Mouse (Mus musculus): Measurements from ENCODE around the gene Meaf6. TPM values are rescaled to one million over a fixed set of nuclear protein-coding genes. Genes with fewer than 3 reads are reported as not detected.

Gene Meaf6
- polyA plus RNA-seq, 1 experiment = 12.7 TPM

DNA sequence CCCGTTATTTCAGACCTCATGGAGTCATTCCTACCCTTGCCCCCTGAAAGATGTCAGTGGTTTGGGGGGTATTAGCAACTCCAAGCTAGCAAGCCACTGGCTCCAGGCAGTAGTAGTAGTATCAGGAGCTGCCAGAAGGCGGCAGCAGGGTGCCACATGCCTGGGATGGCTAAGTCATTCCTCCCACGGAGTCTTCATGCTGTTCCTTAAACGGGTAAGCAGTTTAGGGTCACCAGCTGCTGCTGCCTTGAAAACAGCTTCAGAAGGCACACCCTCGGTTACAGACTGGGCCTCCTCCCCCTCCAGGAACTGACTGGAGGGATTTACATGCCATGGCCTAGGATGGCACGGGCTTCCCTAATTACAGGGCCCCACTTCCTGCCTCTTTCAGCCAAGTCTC, 29.7 kb downstream of the Meaf6 start:
- Histone ChIP-seq H3K4me1 (ENCODE audit: control insufficient read depth, insufficient read depth, insufficient read length) (peaks cover 35% of the 10 kb centered on the region; the same call in 1 of the 2 replicates), H3K4me3 (ENCODE audit: extremely low read depth, insufficient read depth, insufficient read length) (no peak overlapping the region), H3K27ac (ENCODE audit: insufficient read depth, low read length) (peak overlapping the region; percentile 70), H3K27me3 (ENCODE audit: control insufficient read depth, insufficient read depth, low read length) (no peaks in the 10 kb centered on the region), H3K36me3 (ENCODE audit: control insufficient read depth, insufficient read depth, low read length) (peaks cover 11% of the 10 kb centered on the region)
- WGBS = 9% methylated on average over 6 of the region's 6 CpGs
- DNase-seq (ENCODE audit: low read depth in 1 of 2, low spot score in 2 of 2) = peak in 1 of 2 experiments; percentile 84
- TF ChIP-seq CTCF (IDR thresholded peaks at IDR 0.05; ENCODE audit: extremely low read depth, insufficient read depth, insufficient read length, insufficient replicate concordance) (peak; percentile 75; the same call in 1 of the 2 replicates), POLR2A (IDR thresholded peaks at IDR 0.05; ENCODE audit: low read depth, low read length) (no peak)

DNA sequence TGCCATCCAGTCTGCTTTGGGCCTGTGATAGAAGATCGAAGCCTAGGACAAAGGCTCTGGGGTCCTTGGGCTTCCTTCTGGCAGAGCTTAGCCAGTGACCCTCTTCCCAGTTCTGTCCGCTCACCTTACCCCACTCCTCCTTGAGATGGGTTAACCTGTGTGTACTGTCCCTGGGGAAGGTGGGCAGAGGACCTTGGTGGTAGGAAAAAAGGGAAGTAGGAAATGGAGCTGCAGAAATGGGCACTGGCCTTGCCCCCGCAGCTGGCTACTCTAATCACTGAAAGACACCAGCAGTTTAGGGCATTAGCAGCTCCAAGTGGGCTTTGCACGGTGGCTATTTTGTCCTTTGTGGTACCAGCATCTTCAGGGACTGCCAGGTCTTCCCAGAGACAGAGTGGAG, 30.1 kb downstream of the Meaf6 start:
- H3K36me3 ChIP-seq (ENCODE audit: control insufficient read depth, insufficient read depth, low read length) = peaks cover 16% of the 10 kb centered on the region
- peaks cover 36% of the 10 kb centered on the region for H3K4me1 ChIP-seq (ENCODE audit: control insufficient read depth, insufficient read depth, insufficient read length)
- H3K4me3 ChIP-seq (ENCODE audit: extremely low read depth, insufficient read depth, insufficient read length) = no peak overlapping the region
- TF ChIP-seq CTCF (IDR thresholded peaks at IDR 0.05; ENCODE audit: extremely low read depth, insufficient read depth, insufficient read length, insufficient replicate concordance) (no peak), POLR2A (IDR thresholded peaks at IDR 0.05; ENCODE audit: low read depth, low read length) (no peak)
- 36% methylated on average over 4 of the region's 4 CpGs for WGBS
- H3K27me3 ChIP-seq (ENCODE audit: control insufficient read depth, insufficient read depth, low read length) = no peaks in the 10 kb centered on the region
- DNase-seq (ENCODE audit: low read depth in 1 of 2, low spot score in 2 of 2) = no peak
- peak overlapping the region; percentile 70 for H3K27ac ChIP-seq (ENCODE audit: insufficient read depth, low read length)

DNA sequence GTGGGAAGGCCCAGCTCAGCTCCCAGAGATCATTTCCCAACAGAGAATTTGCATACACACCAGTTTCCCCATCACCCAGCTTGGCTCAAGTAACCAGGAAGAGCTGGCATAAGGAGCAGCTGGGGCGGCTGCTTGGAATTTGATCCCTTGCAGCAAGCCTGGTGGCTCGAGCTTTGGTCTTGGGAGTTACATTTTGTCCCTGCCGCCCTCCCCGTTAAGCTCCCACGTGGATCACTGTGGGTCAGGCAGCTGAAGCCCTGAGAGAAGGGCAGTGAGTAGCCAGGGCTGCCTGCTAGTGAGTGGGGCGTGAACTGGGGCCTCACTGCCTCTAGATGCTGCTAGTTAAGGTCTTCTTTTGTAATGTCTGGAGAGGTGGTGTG, 30.8 kb downstream of the Meaf6 start:
- H3K4me3 ChIP-seq (ENCODE audit: extremely low read depth, insufficient read depth, insufficient read length) = no peak overlapping the region
- no peak for TF ChIP-seq POLR2A (IDR thresholded peaks at IDR 0.05; ENCODE audit: low read depth, low read length)
- TF ChIP-seq CTCF (IDR thresholded peaks at IDR 0.05; ENCODE audit: extremely low read depth, insufficient read depth, insufficient read length, insufficient replicate concordance) = no peak
- 68% methylated on average over 6 of the region's 6 CpGs for WGBS
- H3K36me3 ChIP-seq (ENCODE audit: control insufficient read depth, insufficient read depth, low read length) = peaks cover 22% of the 10 kb centered on the region
- H3K27ac ChIP-seq (ENCODE audit: insufficient read depth, low read length) = peak overlapping the region; percentile 70
- no peaks in the 10 kb centered on the region for H3K27me3 ChIP-seq (ENCODE audit: control insufficient read depth, insufficient read depth, low read length)
- no peak for DNase-seq (ENCODE audit: low read depth in 1 of 2, low spot score in 2 of 2)
- H3K4me1 ChIP-seq (ENCODE audit: control insufficient read depth, insufficient read depth, insufficient read length) = peaks cover 43% of the 10 kb centered on the region

- no peaks in the 10 kb centered on the region for H3K27me3 ChIP-seq (ENCODE audit: control insufficient read depth, insufficient read depth, low read length)
- H3K4me1 ChIP-seq (ENCODE audit: control insufficient read depth, insufficient read depth, insufficient read length) = peaks cover 45% of the 10 kb centered on the region
- no peak overlapping the region for H3K4me3 ChIP-seq (ENCODE audit: extremely low read depth, insufficient read depth, insufficient read length)
- no peak for TF ChIP-seq CTCF (IDR thresholded peaks at IDR 0.05; ENCODE audit: extremely low read depth, insufficient read depth, insufficient read length, insufficient replicate concordance)
- TF ChIP-seq POLR2A (IDR thresholded peaks at IDR 0.05; ENCODE audit: low read depth, low read length) = no peak
- 22% methylated on average over 9 of the region's 9 CpGs for WGBS
- DNase-seq (ENCODE audit: low read depth in 1 of 2, low spot score in 2 of 2) = peak in 1 of 2 experiments; percentile 65
- peaks cover 28% of the 10 kb centered on the region for H3K36me3 ChIP-seq (ENCODE audit: control insufficient read depth, insufficient read depth, low read length)
- peak overlapping the region; percentile 70 for H3K27ac ChIP-seq (ENCODE audit: insufficient read depth, low read length)
Measured at GRCm38 (mm10) chr4:125116090-125116861, 31.3 kb downstream of the Meaf6 start.

DNA sequence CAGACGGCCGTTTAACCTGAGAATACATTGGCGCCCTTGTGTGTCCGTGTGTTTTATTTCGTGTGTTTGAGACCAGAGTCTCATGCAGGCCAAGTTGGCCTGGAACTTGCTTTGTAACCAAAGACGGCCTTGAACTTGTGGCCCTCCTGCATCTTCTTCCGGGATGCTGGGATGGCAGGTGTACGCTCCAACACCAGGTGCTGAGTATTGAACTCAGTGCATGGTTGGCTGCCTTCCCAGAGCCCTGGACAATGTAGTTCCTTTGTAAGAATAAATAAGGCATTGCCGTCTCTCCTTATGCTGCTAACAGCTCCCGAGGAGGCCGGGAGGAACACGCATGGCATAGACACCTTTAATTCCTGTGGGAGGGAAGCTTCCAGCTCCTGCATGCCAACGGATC, 32.0 kb downstream of the Meaf6 start:
- 59% methylated on average over 13 of the region's 13 CpGs for WGBS
- DNase-seq (ENCODE audit: low read depth in 1 of 2, low spot score in 2 of 2) = no peak

GRCm38 (mm10) chr4:125117902-125118320, 33.0 kb downstream of the Meaf6 start:
- no peak for TF ChIP-seq POLR2A (IDR thresholded peaks at IDR 0.05; ENCODE audit: low read depth, low read length)
- TF ChIP-seq CTCF (IDR thresholded peaks at IDR 0.05; ENCODE audit: extremely low read depth, insufficient read depth, insufficient read length, insufficient replicate concordance) = no peak
- peak in 1 of 2 experiments; percentile 62 for DNase-seq (ENCODE audit: low read depth in 1 of 2, low spot score in 2 of 2)
- Histone ChIP-seq H3K27me3 (ENCODE audit: control insufficient read depth, insufficient read depth, low read length) (no peaks in the 10 kb centered on the region), H3K27ac (ENCODE audit: insufficient read depth, low read length) (peak overlapping the region; percentile 72), H3K4me3 (ENCODE audit: extremely low read depth, insufficient read depth, insufficient read length) (no peak overlapping the region), H3K4me1 (ENCODE audit: control insufficient read depth, insufficient read depth, insufficient read length) (peaks cover 54% of the 10 kb centered on the region), H3K36me3 (ENCODE audit: control insufficient read depth, insufficient read depth, low read length) (peaks cover 35% of the 10 kb centered on the region)
- 3% methylated on average over 7 of the region's 7 CpGs for WGBS

More for the DNA sequence above, 32.0 kb downstream of the Meaf6 start:
- TF ChIP-seq CTCF (IDR thresholded peaks at IDR 0.05; ENCODE audit: extremely low read depth, insufficient read depth, insufficient read length, insufficient replicate concordance) (no peak), POLR2A (IDR thresholded peaks at IDR 0.05; ENCODE audit: low read depth, low read length) (no peak)
- Histone ChIP-seq H3K27ac (ENCODE audit: insufficient read depth, low read length) (peak overlapping the region; percentile 70), H3K4me3 (ENCODE audit: extremely low read depth, insufficient read depth, insufficient read length) (no peak overlapping the region), H3K36me3 (ENCODE audit: control insufficient read depth, insufficient read depth, low read length) (peaks cover 32% of the 10 kb centered on the region), H3K4me1 (ENCODE audit: control insufficient read depth, insufficient read depth, insufficient read length) (peaks cover 45% of the 10 kb centered on the region), H3K27me3 (ENCODE audit: control insufficient read depth, insufficient read depth, low read length) (no peaks in the 10 kb centered on the region)

GRCm38 (mm10) chr4:125119070-125119469, 34.1 kb downstream of the Meaf6 start:
- no peaks in the 10 kb centered on the region for H3K27me3 ChIP-seq (ENCODE audit: control insufficient read depth, insufficient read depth, low read length)
- H3K36me3 ChIP-seq (ENCODE audit: control insufficient read depth, insufficient read depth, low read length) = peaks cover 38% of the 10 kb centered on the region
- no peak overlapping the region for H3K4me3 ChIP-seq (ENCODE audit: extremely low read depth, insufficient read depth, insufficient read length)
- TF ChIP-seq POLR2A (IDR thresholded peaks at IDR 0.05; ENCODE audit: low read depth, low read length) = no peak
- no peak for TF ChIP-seq CTCF (IDR thresholded peaks at IDR 0.05; ENCODE audit: extremely low read depth, insufficient read depth, insufficient read length, insufficient replicate concordance)
- H3K4me1 ChIP-seq (ENCODE audit: control insufficient read depth, insufficient read depth, insufficient read length) = peaks cover 65% of the 10 kb centered on the region
- no peak for DNase-seq (ENCODE audit: low read depth in 1 of 2, low spot score in 2 of 2)
- H3K27ac ChIP-seq (ENCODE audit: insufficient read depth, low read length) = no peak overlapping the region
- 69% methylated on average over 10 of the region's 10 CpGs for WGBS

Measured in spleen, adult 2 months (tissue).